Mouse (Mus musculus): Measurements from ENCODE around the gene Dysf. TPM values are rescaled to one million over a fixed set of nuclear protein-coding genes. Genes with fewer than 3 reads are reported as not detected.
"Not testable (repeated sequence)": the region's sequence is repeated elsewhere in the genome, so short reads cannot be mapped to it uniquely, and the experiment has no call there.

The Dysf gene
- polyA plus RNA-seq (2014; fragmentation: Nextera tagmentation; extraction: Ambion mirVana), result 2.0 and 2.4 TPM in 2 replicates

GRCm38 (mm10) chr6:84008363-84009171, at the start of gene Dysf:
Gene Dysf (plus strand): TSS chr6:84008590.
- no peaks in the 10 kb centered on the region; the same call in 1 of the 2 replicates for H3K27me3 ChIP-seq (ENCODE audit: control insufficient read depth, insufficient read depth, low read length)
- peak within 1 kb of the TSS; percentile 21 for H3K9ac ChIP-seq (ENCODE audit: low read length)
- peak within 1 kb of the TSS; percentile 91 for H3K4me2 ChIP-seq
- peak; percentile 69 for ATAC-seq (ENCODE audit: low FRiP score)
- H3K4me1 ChIP-seq (ENCODE audit: control insufficient read depth, insufficient read depth, low read length), result peaks cover 20% of the 10 kb centered on the region
- no peaks in the 10 kb centered on the region for H3K9me3 ChIP-seq (ENCODE audit: control insufficient read depth, low read length)
- no peak within 1 kb of the TSS for H3K27ac ChIP-seq (ENCODE audit: low read depth, low read length)
- peak within 1 kb of the TSS; percentile 42 for H3K4me3 ChIP-seq (ENCODE audit: low read depth, low read length)
- no peaks in the 10 kb centered on the region for H3K36me3 ChIP-seq (ENCODE audit: control insufficient read depth, insufficient read depth, low read length)
- DNase-seq (ENCODE audit: low spot score, missing footprints), result peak; percentile 93
- under 1% methylated on average over 40 of the region's 41 CpGs for WGBS

DNA sequence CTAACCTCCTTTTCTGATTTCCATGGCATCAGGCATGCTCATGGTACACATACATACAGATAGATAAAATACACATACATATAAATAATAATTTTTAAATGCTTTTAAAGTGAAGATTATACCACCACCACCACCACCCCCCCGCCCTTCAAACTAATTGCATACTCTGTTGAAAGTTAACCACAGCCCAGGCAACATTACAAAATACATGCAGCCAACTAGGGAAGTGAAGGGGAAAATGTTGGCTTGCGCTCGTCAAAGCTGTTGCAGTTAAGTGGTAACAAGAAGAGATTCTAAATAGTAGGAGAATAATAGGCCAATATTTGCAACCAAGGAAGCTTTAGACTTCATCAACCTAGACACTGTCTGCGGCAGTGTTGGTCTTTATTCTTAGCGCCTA, 20.7 kb upstream of the Dysf start:
- no peaks in the 10 kb centered on the region for H3K27me3 ChIP-seq (ENCODE audit: control insufficient read depth, insufficient read depth, low read length)
- 96% methylated on average over 5 of the region's 5 CpGs for WGBS
- H3K9ac ChIP-seq (ENCODE audit: low read length), result no peak overlapping the region
- H3K9me3 ChIP-seq (ENCODE audit: control insufficient read depth, low read length), result no peaks in the 10 kb centered on the region
- no peak overlapping the region for H3K4me2 ChIP-seq
- ATAC-seq (ENCODE audit: low FRiP score) (no peak), DNase-seq (ENCODE audit: low spot score, missing footprints) (no peak)
- H3K36me3 ChIP-seq (ENCODE audit: control insufficient read depth, insufficient read depth, low read length), result peaks cover 6% of the 10 kb centered on the region
- H3K4me3 ChIP-seq (ENCODE audit: low read depth, low read length), result no peak overlapping the region
- H3K27ac ChIP-seq (ENCODE audit: low read depth, low read length), result no peak overlapping the region
- H3K4me1 ChIP-seq (ENCODE audit: control insufficient read depth, insufficient read depth, low read length), result no peaks in the 10 kb centered on the region

GRCm38 (mm10) chr6:84002716-84003115, 5.7 kb upstream of the Dysf start:
- DNase-seq (ENCODE audit: low spot score, missing footprints) (no peak), ATAC-seq (ENCODE audit: low FRiP score) (no peak)
- Histone ChIP-seq H3K9me3 (ENCODE audit: control insufficient read depth, low read length) (no peaks in the 10 kb centered on the region), H3K9ac (ENCODE audit: low read length) (no peak overlapping the region), H3K36me3 (ENCODE audit: control insufficient read depth, insufficient read depth, low read length) (peaks cover 4% of the 10 kb centered on the region), H3K4me2 (no peak overlapping the region), H3K4me3 (ENCODE audit: low read depth, low read length) (no peak overlapping the region), H3K27ac (ENCODE audit: low read depth, low read length) (no peak overlapping the region), H3K4me1 (ENCODE audit: control insufficient read depth, insufficient read depth, low read length) (no peaks in the 10 kb centered on the region), H3K27me3 (ENCODE audit: control insufficient read depth, insufficient read depth, low read length) (no peaks in the 10 kb centered on the region)
- WGBS, result 88% methylated on average over 1 of the region's 1 CpGs

DNA sequence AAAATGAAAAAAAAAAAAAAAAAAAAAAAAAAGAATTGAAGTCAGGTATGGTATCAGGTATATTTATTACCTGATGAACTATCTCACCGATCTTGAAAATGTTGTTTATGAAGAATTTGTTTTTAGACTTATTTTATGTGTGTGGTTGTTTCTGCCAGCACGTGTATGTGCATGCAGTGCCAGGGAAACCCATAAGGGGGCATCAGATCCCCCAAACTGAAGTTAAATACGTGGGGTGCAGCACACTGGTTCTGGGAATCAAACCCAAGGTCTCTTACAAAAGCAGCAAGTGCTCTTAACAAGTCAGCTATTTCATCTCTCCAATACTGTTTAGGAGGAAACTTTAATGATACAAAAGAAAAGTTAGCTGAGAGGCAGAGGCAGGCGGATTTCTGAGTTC, 4.1 kb upstream of the Dysf start:
- Histone ChIP-seq H3K4me1 (ENCODE audit: control insufficient read depth, insufficient read depth, low read length) (peaks cover 6% of the 10 kb centered on the region), H3K27ac (ENCODE audit: low read depth, low read length) (no peak overlapping the region), H3K36me3 (ENCODE audit: control insufficient read depth, insufficient read depth, low read length) (no peaks in the 10 kb centered on the region), H3K9ac (ENCODE audit: low read length) (no peak overlapping the region), H3K27me3 (ENCODE audit: control insufficient read depth, insufficient read depth, low read length) (no peaks in the 10 kb centered on the region; the same call in 1 of the 2 replicates), H3K9me3 (ENCODE audit: control insufficient read depth, low read length) (no peaks in the 10 kb centered on the region), H3K4me3 (ENCODE audit: low read depth, low read length) (no peak overlapping the region), H3K4me2 (no peak overlapping the region)
- DNase-seq (ENCODE audit: low spot score, missing footprints), result no peak
- no peak for ATAC-seq (ENCODE audit: low FRiP score)
- 87% methylated on average over 4 of the region's 4 CpGs for WGBS

DNA sequence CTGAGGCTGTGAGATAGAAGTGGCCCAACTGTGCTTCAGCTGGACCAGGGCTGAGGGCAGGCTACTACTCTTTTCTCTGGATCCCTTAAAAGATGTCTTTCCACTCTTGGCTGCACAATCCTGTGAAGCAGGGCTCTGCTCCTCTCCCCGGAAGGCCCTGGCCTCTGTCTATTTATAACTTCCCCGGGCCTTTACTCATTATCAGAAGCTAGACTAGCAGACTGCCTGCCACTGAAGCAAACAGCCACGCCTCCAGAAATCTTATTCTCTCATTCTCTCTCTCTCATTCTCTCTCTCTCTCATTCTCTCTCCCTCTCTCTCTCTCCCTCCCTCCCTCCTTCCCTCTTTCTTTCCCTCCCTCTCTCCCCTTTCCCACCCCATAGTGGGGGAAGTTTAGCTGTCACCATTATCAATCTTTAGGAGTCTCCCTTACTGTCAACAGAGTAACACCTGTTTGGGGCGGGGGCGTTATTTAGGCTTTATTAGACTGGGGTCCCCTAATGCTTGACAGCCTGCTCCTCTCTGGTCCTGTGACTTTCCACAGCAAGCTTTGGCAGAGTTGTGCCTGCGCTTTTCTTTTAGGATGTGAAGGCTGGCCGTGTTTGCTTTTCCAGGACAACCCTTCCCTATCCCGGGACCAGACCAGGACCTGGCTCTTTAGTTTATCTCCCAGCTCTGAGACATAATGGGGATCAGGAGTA, 932 bp downstream of the Dysf start:
- WGBS, result 25% methylated on average over 8 of the region's 8 CpGs
- Histone ChIP-seq H3K4me1 (ENCODE audit: control insufficient read depth, insufficient read depth, low read length) (peaks cover 20% of the 10 kb centered on the region), H3K4me2 (peak overlapping the region; percentile 91), H3K27me3 (ENCODE audit: control insufficient read depth, insufficient read depth, low read length) (no peaks in the 10 kb centered on the region; the same call in 1 of the 2 replicates), H3K4me3 (ENCODE audit: low read depth, low read length) (peak overlapping the region; percentile 42), H3K9me3 (ENCODE audit: control insufficient read depth, low read length) (no peaks in the 10 kb centered on the region), H3K9ac (ENCODE audit: low read length) (peak overlapping the region; percentile 21; the same call in 1 of the 2 replicates), H3K27ac (ENCODE audit: low read depth, low read length) (no peak overlapping the region), H3K36me3 (ENCODE audit: control insufficient read depth, insufficient read depth, low read length) (no peaks in the 10 kb centered on the region)
- ATAC-seq (ENCODE audit: low FRiP score) (no peak; the same call in 1 of the 2 replicates), DNase-seq (ENCODE audit: low spot score, missing footprints) (peak; percentile 86)

GRCm38 (mm10) chr6:84009915-84010302, 1.5 kb downstream of the Dysf start:
- DNase-seq (ENCODE audit: low spot score, missing footprints), result peak; percentile 87
- H3K27me3 ChIP-seq (ENCODE audit: control insufficient read depth, insufficient read depth, low read length), result no peaks in the 10 kb centered on the region; the same call in 1 of the 2 replicates
- H3K9me3 ChIP-seq (ENCODE audit: control insufficient read depth, low read length), result no peaks in the 10 kb centered on the region
- H3K9ac ChIP-seq (ENCODE audit: low read length), result no peak overlapping the region
- peaks cover 20% of the 10 kb centered on the region for H3K4me1 ChIP-seq (ENCODE audit: control insufficient read depth, insufficient read depth, low read length)
- peak; percentile 61 for ATAC-seq (ENCODE audit: low FRiP score)
- 0 out of 2 replicates have a peak overlapping the region, but pooled peaks have one; percentile 6 for H3K4me2 ChIP-seq
- WGBS, result 22% methylated on average over 4 of the region's 4 CpGs
- no peak overlapping the region for H3K27ac ChIP-seq (ENCODE audit: low read depth, low read length)
- no peak overlapping the region for H3K4me3 ChIP-seq (ENCODE audit: low read depth, low read length)
- no peaks in the 10 kb centered on the region for H3K36me3 ChIP-seq (ENCODE audit: control insufficient read depth, insufficient read depth, low read length)

GRCm38 (mm10) chr6:84010303-84011225, 2.2 kb downstream of the Dysf start:
- WGBS, result 44% methylated on average over 8 of the region's 8 CpGs
- no peak overlapping the region for H3K4me3 ChIP-seq (ENCODE audit: low read depth, low read length)

GRCm38 (mm10) chr6:84014961-84015683, 6.7 kb downstream of the Dysf start:
- not testable (repeated sequence) for H3K4me2 ChIP-seq; H3K36me3 ChIP-seq (ENCODE audit: control insufficient read depth, insufficient read depth, low read length); DNase-seq (ENCODE audit: low spot score, missing footprints); H3K4me1 ChIP-seq (ENCODE audit: control insufficient read depth, insufficient read depth, low read length); ATAC-seq (ENCODE audit: low FRiP score); H3K9me3 ChIP-seq (ENCODE audit: control insufficient read depth, low read length); H3K4me3 ChIP-seq (ENCODE audit: low read depth, low read length); H3K27ac ChIP-seq (ENCODE audit: low read depth, low read length); H3K9ac ChIP-seq (ENCODE audit: low read length)
- peaks cover 10% of the 10 kb centered on the region for H3K27me3 ChIP-seq (ENCODE audit: control insufficient read depth, insufficient read depth, low read length)
- 74% methylated on average over 4 of the region's 4 CpGs for WGBS

More at GRCm38 (mm10) chr6:84010303-84011225, 2.2 kb downstream of the Dysf start:
- Histone ChIP-seq H3K4me1 (ENCODE audit: control insufficient read depth, insufficient read depth, low read length) (peaks cover 20% of the 10 kb centered on the region), H3K4me2 (0 out of 2 replicates have a peak overlapping the region, but pooled peaks have one; percentile 6), H3K9me3 (ENCODE audit: control insufficient read depth, low read length) (no peaks in the 10 kb centered on the region), H3K27me3 (ENCODE audit: control insufficient read depth, insufficient read depth, low read length) (no peaks in the 10 kb centered on the region; the same call in 1 of the 2 replicates), H3K9ac (ENCODE audit: low read length) (no peak overlapping the region; the same call in 1 of the 2 replicates), H3K36me3 (ENCODE audit: control insufficient read depth, insufficient read depth, low read length) (no peaks in the 10 kb centered on the region), H3K27ac (ENCODE audit: low read depth, low read length) (no peak overlapping the region)
- DNase-seq (ENCODE audit: low spot score, missing footprints) (no peak), ATAC-seq (ENCODE audit: low FRiP score) (peak; percentile 68)
